Mouse (Mus musculus): ENCODE results near the gene Dsn1. TPM values are rescaled to one million over a fixed set of nuclear protein-coding genes. Genes with fewer than 3 reads are reported as not detected.
A peak's percentile ranks its signal among the peaks of the same experiment; 100 is the strongest.

Dsn1 gene
- polyA plus RNA-seq, 1 experiment from 2014 or later, result 7.2 TPM

GRCm38 (mm10) chr2:157043556-157043955 lies 36.6 kb upstream of the Dsn1 start:
- no peak for DNase-seq (ENCODE audit: low spot score)
- TF ChIP-seq CTCF (IDR thresholded peaks at IDR 0.05) (no peak), EP300 (IDR thresholded peaks at IDR 0.05) (no peak)
- no peak for ATAC-seq
- 68% methylated on average over 8 of the region's 8 CpGs for WGBS
- Histone ChIP-seq H3K27me3 (replicated peaks; ENCODE audit: insufficient read depth, low read length) (no peaks in the 10 kb centered on the region), H3K9me3 (ENCODE audit: low read length) (no peaks in the 10 kb centered on the region; the same call in 1 of the 2 replicates), H3K27ac (ENCODE audit: low read length) (no peak overlapping the region), H3K4me2 (replicated peaks; ENCODE audit: low read depth, low read length) (no peak overlapping the region), H3K36me3 (ENCODE audit: insufficient read depth, low read length) (peaks cover 28% of the 10 kb centered on the region), H3K4me1 (ENCODE audit: insufficient read depth, low read depth, low read length) (peaks cover 5% of the 10 kb centered on the region; the same call in 1 of the 2 replicates), H3K4me3 (ENCODE audit: low read depth, low read length) (no peak overlapping the region), H3K9ac (replicated peaks; ENCODE audit: low read depth) (no peak overlapping the region)

GRCm38 (mm10) chr2:157041421-157041820 lies 34.5 kb upstream of the Dsn1 start:
- ATAC-seq, result no peak
- no peaks in the 10 kb centered on the region for H3K27me3 ChIP-seq (replicated peaks; ENCODE audit: insufficient read depth, low read length)
- no peak for TF ChIP-seq EP300 (IDR thresholded peaks at IDR 0.05)
- TF ChIP-seq CTCF (IDR thresholded peaks at IDR 0.05), result no peak
- WGBS, result 76% methylated on average over 7 of the region's 7 CpGs
- H3K4me3 ChIP-seq (ENCODE audit: low read depth, low read length), result no peak overlapping the region
- H3K36me3 ChIP-seq (ENCODE audit: insufficient read depth, low read length), result peaks cover 32% of the 10 kb centered on the region
- DNase-seq (ENCODE audit: low spot score), result no peak
- no peak overlapping the region for H3K27ac ChIP-seq (ENCODE audit: low read length)
- no peak overlapping the region for H3K4me2 ChIP-seq (replicated peaks; ENCODE audit: low read depth, low read length)
- H3K4me1 ChIP-seq (ENCODE audit: insufficient read depth, low read depth, low read length), result peaks cover 4% of the 10 kb centered on the region
- no peaks in the 10 kb centered on the region; the same call in 1 of the 2 replicates for H3K9me3 ChIP-seq (ENCODE audit: low read length)
- no peak overlapping the region for H3K9ac ChIP-seq (replicated peaks; ENCODE audit: low read depth)

- Histone ChIP-seq H3K4me1 (ENCODE audit: insufficient read depth, low read depth, low read length) (peaks cover 4% of the 10 kb centered on the region), H3K27me3 (replicated peaks; ENCODE audit: insufficient read depth, low read length) (no peaks in the 10 kb centered on the region), H3K36me3 (ENCODE audit: insufficient read depth, low read length) (peaks cover 34% of the 10 kb centered on the region), H3K9ac (replicated peaks; ENCODE audit: low read depth) (no peak overlapping the region), H3K27ac (ENCODE audit: low read length) (no peak overlapping the region), H3K4me3 (ENCODE audit: low read depth, low read length) (no peak overlapping the region), H3K4me2 (replicated peaks; ENCODE audit: low read depth, low read length) (no peak overlapping the region), H3K9me3 (ENCODE audit: low read length) (no peaks in the 10 kb centered on the region; the same call in 1 of the 2 replicates)
- ATAC-seq (no peak), DNase-seq (ENCODE audit: low spot score) (no peak)
- WGBS, result 78% methylated on average over 17 of the region's 17 CpGs
- TF ChIP-seq CTCF (IDR thresholded peaks at IDR 0.05) (no peak), EP300 (IDR thresholded peaks at IDR 0.05) (no peak)
These were observed 33.7 kb upstream of the Dsn1 start for GRCm38 (mm10) chr2:157040649-157041046.

- Histone ChIP-seq H3K4me1 (ENCODE audit: insufficient read depth, low read depth, low read length) (peaks cover 4% of the 10 kb centered on the region), H3K4me3 (ENCODE audit: low read depth, low read length) (no peak overlapping the region), H3K27ac (ENCODE audit: low read length) (no peak overlapping the region), H3K9ac (replicated peaks; ENCODE audit: low read depth) (no peak overlapping the region), H3K36me3 (ENCODE audit: insufficient read depth, low read length) (peaks cover 36% of the 10 kb centered on the region), H3K27me3 (replicated peaks; ENCODE audit: insufficient read depth, low read length) (no peaks in the 10 kb centered on the region), H3K4me2 (replicated peaks; ENCODE audit: low read depth, low read length) (no peak overlapping the region), H3K9me3 (ENCODE audit: low read length) (no peaks in the 10 kb centered on the region; the same call in 1 of the 2 replicates)
- WGBS, result 52% methylated on average over 49 of the region's 50 CpGs
- peak; percentile 82 for DNase-seq (ENCODE audit: low spot score)
- peak; percentile 82 for ATAC-seq
- TF ChIP-seq EP300 (IDR thresholded peaks at IDR 0.05) (no peak), CTCF (IDR thresholded peaks at IDR 0.05) (peak; percentile 59)
These were observed 33.1 kb upstream of the Dsn1 start for GRCm38 (mm10) chr2:157039900-157040648.

- peaks cover 4% of the 10 kb centered on the region for H3K4me1 ChIP-seq (ENCODE audit: insufficient read depth, low read depth, low read length)
- no peaks in the 10 kb centered on the region for H3K9me3 ChIP-seq (ENCODE audit: low read length)
- 60% methylated on average over 9 of the region's 9 CpGs for WGBS
- H3K27me3 ChIP-seq (replicated peaks; ENCODE audit: insufficient read depth, low read length), result no peaks in the 10 kb centered on the region
- no peak overlapping the region for H3K27ac ChIP-seq (ENCODE audit: low read length)
- ATAC-seq, result 0 out of 2 replicates have a peak, but pooled peaks have one; percentile 6
- peaks cover 41% of the 10 kb centered on the region for H3K36me3 ChIP-seq (ENCODE audit: insufficient read depth, low read length)
- no peak overlapping the region for H3K4me3 ChIP-seq (ENCODE audit: low read depth, low read length)
- H3K9ac ChIP-seq (replicated peaks; ENCODE audit: low read depth), result no peak overlapping the region
- peak; percentile 54 for DNase-seq (ENCODE audit: low spot score)
- H3K4me2 ChIP-seq (replicated peaks; ENCODE audit: low read depth, low read length), result no peak overlapping the region
- TF ChIP-seq CTCF (IDR thresholded peaks at IDR 0.05) (no peak), EP300 (IDR thresholded peaks at IDR 0.05) (no peak)
These were observed 30.3 kb upstream of the Dsn1 start for GRCm38 (mm10) chr2:157037303-157037702.

- no peaks in the 10 kb centered on the region for H3K27me3 ChIP-seq (replicated peaks; ENCODE audit: insufficient read depth, low read length)
- H3K36me3 ChIP-seq (ENCODE audit: insufficient read depth, low read length), result peaks cover 42% of the 10 kb centered on the region
- no peak overlapping the region for H3K9ac ChIP-seq (replicated peaks; ENCODE audit: low read depth)
- H3K4me1 ChIP-seq (ENCODE audit: insufficient read depth, low read depth, low read length), result peaks cover 4% of the 10 kb centered on the region
- ATAC-seq (peak; percentile 39; the same call in 1 of the 2 replicates), DNase-seq (ENCODE audit: low spot score) (no peak)
- H3K4me3 ChIP-seq (ENCODE audit: low read depth, low read length), result no peak overlapping the region
- WGBS, result 81% methylated on average over 8 of the region's 8 CpGs
- no peak for TF ChIP-seq CTCF (IDR thresholded peaks at IDR 0.05)
- TF ChIP-seq EP300 (IDR thresholded peaks at IDR 0.05), result no peak
- H3K9me3 ChIP-seq (ENCODE audit: low read length), result no peaks in the 10 kb centered on the region
- no peak overlapping the region for H3K4me2 ChIP-seq (replicated peaks; ENCODE audit: low read depth, low read length)
- no peak overlapping the region for H3K27ac ChIP-seq (ENCODE audit: low read length)
These were observed 29.4 kb upstream of the Dsn1 start for GRCm38 (mm10) chr2:157036400-157036799.
